Mouse (Mus musculus): ENCODE data around the gene Dusp8.

GRCm38 (mm10) chr7:142045344-142045743 lies 50.3 kb downstream of the Dusp8 start:
- TF ChIP-seq CTCF (conservative IDR thresholded peaks at IDR 0.05 in 1 of 2, IDR thresholded peaks at IDR 0.05 in 1 of 2; ENCODE audit: low read depth in 2 of 2, low read length in 2 of 2) (no peak), EP300 (IDR thresholded peaks at IDR 0.05; ENCODE audit: low read length) (no peak), POLR2A (IDR thresholded peaks at IDR 0.05; ENCODE audit: low read depth, low read length) (no peak), ELF1 (IDR thresholded peaks at IDR 0.05; ENCODE audit: low read depth, low read length) (no peak), ZNF384 (IDR thresholded peaks at IDR 0.05; ENCODE audit: low read depth, low read length) (no peak), ETS1 (conservative IDR thresholded peaks at IDR 0.05; ENCODE audit: low read depth, low read length) (no peak), RAD21 (IDR thresholded peaks at IDR 0.05; ENCODE audit: low read depth, low read length) (no peak), USF1 (IDR thresholded peaks at IDR 0.05; ENCODE audit: low read depth, low read length) (no peak), TCF12 (IDR thresholded peaks at IDR 0.05; ENCODE audit: low read depth, low read length) (no peak), GABPA (IDR thresholded peaks at IDR 0.05; ENCODE audit: insufficient replicate concordance, low read depth, low read length) (no peak), PAX5 (IDR thresholded peaks at IDR 0.05; ENCODE audit: low read length) (no peak), MAX (IDR thresholded peaks at IDR 0.05; ENCODE audit: low read length) (no peak)

Data from CH12.LX (cell line).